Mouse (Mus musculus): ENCODE data around the gene Faf2. TPM values are rescaled to one million over a fixed set of nuclear protein-coding genes. Genes with fewer than 3 reads are reported as not detected.

Gene Faf2
- polyA plus RNA-seq, 1 experiment from 2014 or later: 70.2 TPM

- 89% methylated on average over 11 of the region's 11 CpGs for WGBS
- no peak overlapping the region for H3K27ac ChIP-seq
- H3K4me3 ChIP-seq: no peak overlapping the region
- H3K9me3 ChIP-seq: no peaks in the 10 kb centered on the region
- no peak overlapping the region for H3K4me2 ChIP-seq
- H3K4me1 ChIP-seq: peaks cover 29% of the 10 kb centered on the region
- no peak for ATAC-seq (replicated peaks)
- H3K9ac ChIP-seq: no peak overlapping the region
- no peaks in the 10 kb centered on the region for H3K36me3 ChIP-seq (replicated peaks)
- H3K27me3 ChIP-seq (replicated peaks): no peaks in the 10 kb centered on the region
Observed at GRCm38 (mm10) chr13:54695479-54696230, 74.1 kb downstream of the Faf2 start.

- Histone ChIP-seq H3K27me3 (replicated peaks) (no peaks in the 10 kb centered on the region), H3K9ac (no peak within 1 kb of the TSS), H3K36me3 (replicated peaks) (no peaks in the 10 kb centered on the region), H3K4me2 (no peak within 1 kb of the TSS), H3K4me1 (no peaks in the 10 kb centered on the region), H3K9me3 (no peaks in the 10 kb centered on the region), H3K27ac (no peak within 1 kb of the TSS), H3K4me3 (no peak within 1 kb of the TSS)
- WGBS: 82% methylated on average over 5 of the region's 5 CpGs
- ATAC-seq (replicated peaks): no peak
Observed at GRCm38 (mm10) chr13:54701243-54701642, 79.7 kb downstream of the Faf2 start, which contains the start of gene Cdhr2. TSS of gene Cdhr2 (plus strand) at chr13:54701461.

GRCm38 (mm10) chr13:54702507-54702906, 80.9 kb downstream of the Faf2 start:
- Histone ChIP-seq H3K4me2 (no peak overlapping the region), H3K4me3 (no peak overlapping the region), H3K9me3 (no peaks in the 10 kb centered on the region), H3K36me3 (replicated peaks) (no peaks in the 10 kb centered on the region), H3K27ac (no peak overlapping the region), H3K9ac (no peak overlapping the region), H3K27me3 (replicated peaks) (no peaks in the 10 kb centered on the region), H3K4me1 (no peaks in the 10 kb centered on the region)
- ATAC-seq (replicated peaks): no peak
- 55% methylated on average over 7 of the region's 7 CpGs for WGBS

GRCm38 (mm10) chr13:54704890-54705289, 83.3 kb downstream of the Faf2 start:
- no peaks in the 10 kb centered on the region for H3K36me3 ChIP-seq (replicated peaks)
- H3K4me2 ChIP-seq: no peak overlapping the region
- no peaks in the 10 kb centered on the region for H3K9me3 ChIP-seq
- ATAC-seq (replicated peaks): no peak
- H3K4me1 ChIP-seq: no peaks in the 10 kb centered on the region
- 53% methylated on average over 6 of the region's 6 CpGs for WGBS
- H3K27me3 ChIP-seq (replicated peaks): no peaks in the 10 kb centered on the region
- H3K9ac ChIP-seq: no peak overlapping the region
- no peak overlapping the region for H3K27ac ChIP-seq
- H3K4me3 ChIP-seq: no peak overlapping the region

GRCm38 (mm10) chr13:54710866-54711265, 89.3 kb downstream of the Faf2 start:
- no peaks in the 10 kb centered on the region for H3K36me3 ChIP-seq (replicated peaks)
- ATAC-seq (replicated peaks): no peak
- no peak overlapping the region for H3K4me2 ChIP-seq
- H3K27me3 ChIP-seq (replicated peaks): no peaks in the 10 kb centered on the region; the same call in 1 of the 2 replicates
- no peaks in the 10 kb centered on the region for H3K4me1 ChIP-seq
- no peaks in the 10 kb centered on the region for H3K9me3 ChIP-seq
- WGBS: 66% methylated on average over 3 of the region's 3 CpGs
- no peak overlapping the region for H3K4me3 ChIP-seq
- H3K27ac ChIP-seq: no peak overlapping the region
- no peak overlapping the region for H3K9ac ChIP-seq

Small RNA genes within 50 kb of the gene (microRNA-seq; reads per million reads assigned to microRNA genes)
- not detected for gene Gm24195

Other genes with a start within 250 kb of the Faf2 start
- gene Thoc3, start 152.9 kb upstream of the Faf2 start, polyA plus RNA-seq (2015; fragmentation: Nextera tagmentation; extraction: Ambion mirVana): 109 and 112 TPM in 2 replicates
- gene Simc1, start 118.0 kb upstream of the Faf2 start, polyA plus RNA-seq (2015; fragmentation: Nextera tagmentation; extraction: Ambion mirVana): 23.8 and 27.2 TPM in 2 replicates
- gene 4833439L19Rik, start 56.3 kb upstream of the Faf2 start, polyA plus RNA-seq (2015; fragmentation: Nextera tagmentation; extraction: Ambion mirVana): 271 and 282 TPM in 2 replicates
- 116 and 121 TPM in 2 replicates for gene Arl10, start 46.8 kb upstream of the Faf2 start, polyA plus RNA-seq (2015; fragmentation: Nextera tagmentation; extraction: Ambion mirVana)
- 56.9 and 59.3 TPM in 2 replicates for gene Nop16, start 31.7 kb upstream of the Faf2 start, polyA plus RNA-seq (2015; fragmentation: Nextera tagmentation; extraction: Ambion mirVana)
- 229 and 232 TPM in 2 replicates for gene Higd2a, start 31.6 kb upstream of the Faf2 start, polyA plus RNA-seq (2015; fragmentation: Nextera tagmentation; extraction: Ambion mirVana)
- 200 and 201 TPM in 2 replicates for gene Cltb, start 10.4 kb upstream of the Faf2 start, polyA plus RNA-seq (2015; fragmentation: Nextera tagmentation; extraction: Ambion mirVana)
- gene Rnf44, start 72.1 kb downstream of the Faf2 start, polyA plus RNA-seq (2015; fragmentation: Nextera tagmentation; extraction: Ambion mirVana): 92.2 and 97.3 TPM in 2 replicates
- 0.15 and 0.30 TPM in 2 replicates for gene Cdhr2, start 79.7 kb downstream of the Faf2 start, polyA plus RNA-seq (2015; fragmentation: Nextera tagmentation; extraction: Ambion mirVana)
- gene Gprin1, start 128.1 kb downstream of the Faf2 start, polyA plus RNA-seq (2015; fragmentation: Nextera tagmentation; extraction: Ambion mirVana): 26.0 and 32.7 TPM in 2 replicates
- gene Sncb, start 144.8 kb downstream of the Faf2 start, polyA plus RNA-seq (2015; fragmentation: Nextera tagmentation; extraction: Ambion mirVana): 56.0 and 56.4 TPM in 2 replicates
- gene Eif4e1b, start 162.2 kb downstream of the Faf2 start, polyA plus RNA-seq (2015; fragmentation: Nextera tagmentation; extraction: Ambion mirVana): not detected in 2 replicates
- 49.3 and 54.0 TPM in 2 replicates for gene Tspan17, start 167.6 kb downstream of the Faf2 start, polyA plus RNA-seq (2015; fragmentation: Nextera tagmentation; extraction: Ambion mirVana)

All from midbrain, embryonic 15.5 days (tissue).